Mouse (Mus musculus) olfactory bulb, adult 2 months (tissue): Measurements from ENCODE around the gene Gnaz. TPM values are rescaled to one million over a fixed set of nuclear protein-coding genes. Genes with fewer than 3 reads are reported as not detected.

Experiments used
- H3K27ac ChIP-seq: fragments of 200-500 bp; 2 replicates; pipeline ENCODE4 v1.5.1; 2012; ENCODE audit warnings: low read depth, low read length; ENCODE audit not compliant: insufficient read depth
- H3K4me1 ChIP-seq: fragments of 200-500 bp; 2 replicates; pipeline ENCODE4 v1.6.1; 2012; ENCODE audit warnings: low read length; ENCODE audit not compliant: control insufficient read depth, insufficient read depth
- H3K4me3 ChIP-seq: fragments of 200-500 bp; 2 replicates; pipeline ENCODE4 v1.5.1; 2012; ENCODE audit warnings: mild to moderate bottlenecking, low read depth, low read length, moderate library complexity; ENCODE audit not compliant: insufficient read depth
- CTCF ChIP-seq: fragments of 200-500 bp; IDR thresholded peaks from 2 replicates; pipeline ENCODE4 v1.5.1; 2012; ENCODE audit warnings: low read depth, mild to moderate bottlenecking, low read length, moderate library complexity; ENCODE audit not compliant: insufficient read depth
- POLR2A ChIP-seq: fragments of 200-500 bp; IDR thresholded peaks from 2 replicates; pipeline ENCODE4 v1.6.1; 2012; ENCODE audit warnings: mild to moderate bottlenecking, low read depth, low read length, moderate library complexity; ENCODE audit not compliant: insufficient read depth
- WGBS: fragments of 180-500 bp; shearing (Covaris S2); methylation state at CpG from one replicate; pipeline ENCODE4 v1.1.7; 2018; 5-methylcytosine and 5-hydroxymethylcytosine counted together
- polyA plus RNA-seq: library from polyadenylated mRNA; stranded (reverse); fragments of >200 nt; gene quantifications from 2 replicates; pipeline ENCODE4 v1.2.4, GENCODE M21; 2012; ENCODE audit warnings: low replicate concordance; ENCODE audit not compliant: missing spikeins, insufficient read depth, insufficient read length

Gene Gnaz
- polyA plus RNA-seq, 1 experiment, result not detected

- WGBS, result 68% methylated on average over 3 of the region's 3 CpGs
- H3K4me1 ChIP-seq, result peaks cover under 1% of the 10 kb centered on the region
- no peak for TF ChIP-seq CTCF
- no peak for TF ChIP-seq POLR2A
- H3K4me3 ChIP-seq, result no peak overlapping the region
- no peak overlapping the region for H3K27ac ChIP-seq
Observed at GRCm38 (mm10) chr10:74930541-74930940, 36.4 kb upstream of the Gnaz start.

GRCm38 (mm10) chr10:74931631-74932030 is 35.3 kb upstream of the Gnaz start:
- WGBS, result 85% methylated on average over 6 of the region's 6 CpGs
- TF ChIP-seq POLR2A (no peak), CTCF (no peak)
- no peaks in the 10 kb centered on the region for H3K4me1 ChIP-seq
- H3K27ac ChIP-seq, result no peak overlapping the region
- no peak overlapping the region for H3K4me3 ChIP-seq

GRCm38 (mm10) chr10:74932487-74932886 is 34.5 kb upstream of the Gnaz start:
- WGBS, result 86% methylated on average over 6 of the region's 6 CpGs
- H3K4me3 ChIP-seq, result no peak overlapping the region
- TF ChIP-seq CTCF (no peak), POLR2A (no peak)
- no peaks in the 10 kb centered on the region for H3K4me1 ChIP-seq
- H3K27ac ChIP-seq, result no peak overlapping the region

- Histone ChIP-seq H3K4me3 (no peak overlapping the region), H3K4me1 (no peaks in the 10 kb centered on the region), H3K27ac (no peak overlapping the region)
- 52% methylated on average over 19 of the region's 19 CpGs for WGBS
- no peak for TF ChIP-seq POLR2A
- no peak for TF ChIP-seq CTCF
Observed at GRCm38 (mm10) chr10:74933548-74934190, 33.3 kb upstream of the Gnaz start.

- no peak for TF ChIP-seq POLR2A
- no peak for TF ChIP-seq CTCF
- H3K4me1 ChIP-seq, result no peaks in the 10 kb centered on the region
- no peak overlapping the region for H3K27ac ChIP-seq
- 83% methylated on average over 12 of the region's 12 CpGs for WGBS
- no peak overlapping the region for H3K4me3 ChIP-seq
Observed at GRCm38 (mm10) chr10:74934521-74934920, 32.5 kb upstream of the Gnaz start.

GRCm38 (mm10) chr10:74935016-74935415 is 32.0 kb upstream of the Gnaz start:
- WGBS, result 31% methylated on average over 6 of the region's 6 CpGs
- Histone ChIP-seq H3K4me3 (no peak overlapping the region), H3K4me1 (no peaks in the 10 kb centered on the region), H3K27ac (no peak overlapping the region)
- TF ChIP-seq CTCF (no peak), POLR2A (no peak)

- 82% methylated on average over 10 of the region's 10 CpGs for WGBS
- no peak overlapping the region for H3K27ac ChIP-seq
- H3K4me3 ChIP-seq, result no peak overlapping the region
- TF ChIP-seq POLR2A (no peak), CTCF (0 out of 2 replicates have a peak, but pooled peaks have one; percentile 27)
- H3K4me1 ChIP-seq, result no peaks in the 10 kb centered on the region
Observed at GRCm38 (mm10) chr10:74937003-74937790, 29.8 kb upstream of the Gnaz start.

- TF ChIP-seq POLR2A, result no peak
- no peak for TF ChIP-seq CTCF
- 75% methylated on average over 5 of the region's 5 CpGs for WGBS
Observed at GRCm38 (mm10) chr10:74938410-74938809, 28.6 kb upstream of the Gnaz start.

GRCm38 (mm10) chr10:74939300-74939699 is 27.7 kb upstream of the Gnaz start:
- no peak overlapping the region for H3K4me3 ChIP-seq
- TF ChIP-seq CTCF (no peak), POLR2A (no peak)
- WGBS, result 61% methylated on average over 3 of the region's 3 CpGs
- no peaks in the 10 kb centered on the region for H3K4me1 ChIP-seq
- H3K27ac ChIP-seq, result no peak overlapping the region

More at GRCm38 (mm10) chr10:74938410-74938809, 28.6 kb upstream of the Gnaz start:
- no peak overlapping the region for H3K4me3 ChIP-seq
- H3K27ac ChIP-seq, result no peak overlapping the region
- no peaks in the 10 kb centered on the region for H3K4me1 ChIP-seq

GRCm38 (mm10) chr10:74940795-74941194 is 26.2 kb upstream of the Gnaz start:
- no peak for TF ChIP-seq POLR2A
- no peak for TF ChIP-seq CTCF
- no peak overlapping the region for H3K27ac ChIP-seq
- 97% methylated on average over 1 of the region's 1 CpGs for WGBS
- no peak overlapping the region for H3K4me3 ChIP-seq
- H3K4me1 ChIP-seq, result no peaks in the 10 kb centered on the region
